Mouse (Mus musculus) kidney, embryonic 14.5 days (tissue): ENCODE results near the gene Arel1. TPM values are rescaled to one million over a fixed set of nuclear protein-coding genes. Genes with fewer than 3 reads are reported as not detected.

Source experiments
- ATAC-seq: fragments of 200-750 bp; cut with Nextera tagmentation; 2 replicates; pipeline ENCODE4 v1.8.0; 2017; ENCODE audit warnings: moderate number of reproducible peaks, mild to moderate bottlenecking, moderate TSS enrichment, moderate library complexity; ENCODE audit not compliant: low FRiP score, low TSS enrichment
- H3K27ac ChIP-seq: fragments of 300-500 bp; sonication (generic); 2 replicates; pipeline ENCODE4 v1.5.1; 2014; ENCODE audit warnings: low read depth, mild to moderate bottlenecking, low read length, moderate library complexity, mixed read lengths
- H3K27me3 ChIP-seq: fragments of 300-500 bp; sonication (generic); 2 replicates; pipeline ENCODE4 v1.6.1; 2014; ENCODE audit warnings: mild to moderate bottlenecking, low read length; ENCODE audit not compliant: control insufficient read depth, insufficient read depth
- H3K36me3 ChIP-seq: fragments of 300-500 bp; sonication (generic); 2 replicates; pipeline ENCODE4 v1.6.1; 2014; ENCODE audit warnings: low read length, mixed read lengths; ENCODE audit not compliant: control insufficient read depth, insufficient read depth
- H3K4me1 ChIP-seq: fragments of 300-500 bp; sonication (generic); 2 replicates; pipeline ENCODE4 v1.6.1; 2014; ENCODE audit warnings: low read length, mixed read lengths; ENCODE audit not compliant: control insufficient read depth, insufficient read depth
- H3K4me2 ChIP-seq: fragments of 300-500 bp; sonication (generic); replicated peaks from 2 replicates; pipeline ENCODE4 v1.6.1; 2014; ENCODE audit warnings: low read depth, mild to moderate bottlenecking, low read length
- H3K4me3 ChIP-seq: fragments of 300-500 bp; sonication (generic); 2 replicates; pipeline ENCODE4 v1.5.1; 2014; ENCODE audit warnings: mild to moderate bottlenecking, low read length
- H3K9ac ChIP-seq: fragments of 300-500 bp; sonication (generic); 2 replicates; pipeline ENCODE4 v1.6.1; 2014; ENCODE audit warnings: low read depth, mild to moderate bottlenecking, low read length, moderate library complexity
- H3K9me3 ChIP-seq: fragments of 300-500 bp; sonication (generic); 2 replicates; pipeline ENCODE4 v1.6.1; 2016; ENCODE audit warnings: low read length; ENCODE audit not compliant: control insufficient read depth
- WGBS: fragments of 180-500 bp; shearing (Covaris S2); extraction: QIAGEN DNeasy Blood & Tissue Kit; methylation state at CpG from one replicate; pipeline ENCODE4 v1.1.7; 2014; 5-methylcytosine and 5-hydroxymethylcytosine counted together
- polyA plus RNA-seq: library from polyadenylated mRNA; unstranded; fragments of >200 nt; fragmentation: Nextera tagmentation; extraction: Ambion mirVana; gene quantifications from 2 replicates; pipeline ENCODE4 v1.2.1, GENCODE M21; 2014

The Arel1 gene
- polyA plus RNA-seq, 1 experiment from 2014 or later: 15.7 TPM

- no peak overlapping the region for H3K4me2 ChIP-seq
- H3K27me3 ChIP-seq: no peaks in the 10 kb centered on the region
- no peak overlapping the region for H3K27ac ChIP-seq
- 88% methylated on average over 21 of the region's 21 CpGs for WGBS
- no peak for ATAC-seq
- H3K4me1 ChIP-seq: no peaks in the 10 kb centered on the region
- H3K36me3 ChIP-seq: peaks cover 25% of the 10 kb centered on the region
- H3K9ac ChIP-seq: no peak overlapping the region
- no peak overlapping the region for H3K4me3 ChIP-seq
- no peaks in the 10 kb centered on the region for H3K9me3 ChIP-seq
Observed at GRCm38 (mm10) chr12:84943006-84943952, 27.4 kb downstream of the Arel1 start.

- 94% methylated on average over 13 of the region's 13 CpGs for WGBS
Observed at GRCm38 (mm10) chr12:84941717-84942116, 29.0 kb downstream of the Arel1 start.

GRCm38 (mm10) chr12:84940343-84940742, 30.4 kb downstream of the Arel1 start:
- Histone ChIP-seq H3K4me3 (no peak overlapping the region), H3K9ac (no peak overlapping the region), H3K9me3 (no peaks in the 10 kb centered on the region), H3K27me3 (no peaks in the 10 kb centered on the region), H3K36me3 (peaks cover 27% of the 10 kb centered on the region), H3K4me1 (no peaks in the 10 kb centered on the region), H3K27ac (no peak overlapping the region), H3K4me2 (no peak overlapping the region)
- ATAC-seq: no peak
- 89% methylated on average over 7 of the region's 7 CpGs for WGBS

More at GRCm38 (mm10) chr12:84941717-84942116, 29.0 kb downstream of the Arel1 start:
- no peak overlapping the region for H3K9ac ChIP-seq
- peaks cover 27% of the 10 kb centered on the region for H3K36me3 ChIP-seq
- ATAC-seq: no peak
- no peak overlapping the region for H3K4me3 ChIP-seq
- no peaks in the 10 kb centered on the region for H3K27me3 ChIP-seq
- no peaks in the 10 kb centered on the region for H3K9me3 ChIP-seq
- no peak overlapping the region for H3K27ac ChIP-seq
- H3K4me2 ChIP-seq: no peak overlapping the region
- H3K4me1 ChIP-seq: no peaks in the 10 kb centered on the region

GRCm38 (mm10) chr12:84939117-84939516, 31.6 kb downstream of the Arel1 start:
- H3K4me1 ChIP-seq: no peaks in the 10 kb centered on the region
- no peak overlapping the region for H3K4me3 ChIP-seq
- no peak overlapping the region for H3K27ac ChIP-seq
- no peak overlapping the region for H3K4me2 ChIP-seq
- no peaks in the 10 kb centered on the region for H3K27me3 ChIP-seq
- peaks cover 39% of the 10 kb centered on the region for H3K36me3 ChIP-seq
- H3K9me3 ChIP-seq: no peaks in the 10 kb centered on the region
- H3K9ac ChIP-seq: no peak overlapping the region
- ATAC-seq: no peak
- 96% methylated on average over 7 of the region's 7 CpGs for WGBS

- ATAC-seq: no peak
- H3K27ac ChIP-seq: no peak overlapping the region
- no peaks in the 10 kb centered on the region for H3K4me1 ChIP-seq
- peaks cover 45% of the 10 kb centered on the region; the same call in 1 of the 2 replicates for H3K36me3 ChIP-seq
- WGBS: 85% methylated on average over 5 of the region's 5 CpGs
- H3K27me3 ChIP-seq: no peaks in the 10 kb centered on the region
- no peak overlapping the region for H3K4me3 ChIP-seq
- no peaks in the 10 kb centered on the region for H3K9me3 ChIP-seq
- H3K4me2 ChIP-seq: no peak overlapping the region
- no peak overlapping the region for H3K9ac ChIP-seq
Observed at GRCm38 (mm10) chr12:84935343-84935742, 35.4 kb downstream of the Arel1 start.

GRCm38 (mm10) chr12:84932210-84932609, 38.5 kb downstream of the Arel1 start:
- 95% methylated on average over 6 of the region's 6 CpGs for WGBS
- Histone ChIP-seq H3K27ac (no peak overlapping the region), H3K4me1 (no peaks in the 10 kb centered on the region), H3K4me2 (no peak overlapping the region), H3K9ac (no peak overlapping the region), H3K9me3 (no peaks in the 10 kb centered on the region), H3K27me3 (no peaks in the 10 kb centered on the region), H3K4me3 (no peak overlapping the region), H3K36me3 (peaks cover 53% of the 10 kb centered on the region)
- ATAC-seq: no peak

- Histone ChIP-seq H3K27me3 (no peaks in the 10 kb centered on the region), H3K4me2 (no peak overlapping the region), H3K9ac (no peak overlapping the region), H3K27ac (no peak overlapping the region), H3K4me3 (no peak overlapping the region), H3K36me3 (peaks cover 64% of the 10 kb centered on the region), H3K4me1 (no peaks in the 10 kb centered on the region), H3K9me3 (no peaks in the 10 kb centered on the region)
- 92% methylated on average over 6 of the region's 6 CpGs for WGBS
- no peak for ATAC-seq
Observed at GRCm38 (mm10) chr12:84926542-84926941, 44.2 kb downstream of the Arel1 start.

- no peak for ATAC-seq
- no peak overlapping the region for H3K9ac ChIP-seq
- WGBS: 90% methylated on average over 5 of the region's 5 CpGs
- no peaks in the 10 kb centered on the region for H3K9me3 ChIP-seq
- no peaks in the 10 kb centered on the region for H3K27me3 ChIP-seq
- peaks cover 67% of the 10 kb centered on the region for H3K36me3 ChIP-seq
- no peak overlapping the region for H3K4me3 ChIP-seq
- no peak overlapping the region for H3K4me2 ChIP-seq
- no peak overlapping the region for H3K27ac ChIP-seq
- no peaks in the 10 kb centered on the region for H3K4me1 ChIP-seq
Observed at GRCm38 (mm10) chr12:84924324-84924723, 46.4 kb downstream of the Arel1 start.

- no peak for ATAC-seq
- H3K36me3 ChIP-seq: peaks cover 71% of the 10 kb centered on the region
- H3K4me2 ChIP-seq: no peak overlapping the region
- H3K4me3 ChIP-seq: no peak overlapping the region
- no peaks in the 10 kb centered on the region for H3K27me3 ChIP-seq
- no peaks in the 10 kb centered on the region for H3K9me3 ChIP-seq
- no peaks in the 10 kb centered on the region for H3K4me1 ChIP-seq
- H3K27ac ChIP-seq: no peak overlapping the region
- no peak overlapping the region for H3K9ac ChIP-seq
- 81% methylated on average over 8 of the region's 8 CpGs for WGBS
Observed at GRCm38 (mm10) chr12:84921881-84922419, 48.8 kb downstream of the Arel1 start.
